Mouse (Mus musculus) retina, postnatal 1 day (tissue): ENCODE measurements at regions not wholly inside any gene's neighbourhood (a gene's known extent, or its start where the extent isn't known, plus 50 kb on each side); places are given as distances from the start of the nearest gene placed in this dataset.
A peak's percentile ranks its signal among the peaks of the same experiment; 100 is the strongest.

ENCODE experiments used
- DNase-seq: peaks from one replicate; pipeline ENCODE4 v3.0.0-alpha.2; 2012

GRCm38 (mm10) chr2:95378296-95378695, 939.7 kb upstream of the Lrrc4c start:
- no peak for DNase-seq

DNA sequence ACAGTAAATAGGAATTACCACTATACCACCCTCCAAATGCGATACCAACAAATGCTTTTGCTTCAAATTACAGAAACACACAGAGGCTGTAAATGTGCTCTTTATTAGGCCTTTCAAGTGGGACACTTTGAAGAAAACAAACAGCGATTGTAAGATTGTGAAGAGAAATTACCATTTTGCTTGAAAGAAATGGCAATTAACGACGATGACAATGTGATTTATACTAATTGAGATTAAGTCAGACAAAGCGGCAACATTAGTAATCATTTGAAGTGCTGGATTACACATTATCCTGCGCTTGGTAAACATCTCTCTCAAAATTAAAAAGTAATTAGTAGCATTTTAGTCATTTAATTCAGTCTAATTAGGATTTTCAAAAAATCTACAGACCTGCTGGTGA, 938.5 kb upstream of the Api5 start:
- DNase-seq, result peak; percentile 76

GRCm38 (mm10) chr2:95366824-95367715, 929.1 kb upstream of the Api5 start:
- no peak for DNase-seq
